Mouse (Mus musculus) adrenal gland (tissue): ENCODE results near the gene Naa25.

Experiments
- intact Hi-C: fragments of 180-260 bp; cut with DNase I; formaldehyde crosslinking; loops from one replicate; pipeline ENCODE4 v1.15.1; 2025
- long read RNA-seq, 2 experiments: library from polyadenylated mRNA; unstranded; transcript quantifications; one replicate each; pipeline ENCODE4 v2.0.0; 2020; ENCODE audit warnings: borderline replicate concordance in 1 of 2; ENCODE audit not compliant: insufficient replicate concordance in 1 of 2

The Naa25 gene
- long read RNA-seq, experiment 1, partial matches to known transcripts = 31 of 45 reads
- long read RNA-seq, experiment 1, other reads (novel, unspliced or antisense) = 12 of 45 reads
- long read RNA-seq, experiment 2, full-length matches to known transcripts = 2 of 53 reads
- long read RNA-seq, experiment 2, partial matches to known transcripts = 45 of 53 reads
- long read RNA-seq, experiment 2, other reads (novel, unspliced or antisense) = 6 of 53 reads

GRCm38 (mm10) chr5:121397187-121398145 lies at the start of gene Naa25:
TSS of gene Naa25 (plus strand) at chr5:121397936.
- intact Hi-C loops = no loop called here

DNA sequence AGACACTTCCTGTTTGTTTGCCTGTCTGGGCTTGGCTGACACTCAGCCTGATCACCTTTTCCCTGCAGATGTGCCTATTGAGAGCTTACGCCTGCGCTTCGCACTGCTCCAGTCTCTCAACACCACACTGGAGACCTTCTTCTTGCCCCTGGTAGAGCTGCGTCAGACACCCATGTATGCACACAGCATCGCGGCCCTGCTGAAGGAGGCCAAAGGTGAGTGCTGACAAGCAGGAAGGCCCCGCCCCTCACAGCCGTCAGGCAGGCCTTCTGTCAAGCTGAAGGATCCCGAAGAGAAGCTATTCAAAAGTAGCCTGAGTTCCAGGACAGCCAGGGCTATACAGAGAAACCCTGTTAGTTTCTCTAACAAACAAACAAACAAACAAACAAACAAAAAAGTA lies 38.5 kb upstream of the Naa25 start:
- intact Hi-C loops = no loop called here

- intact Hi-C loops = no loop called here
Observed at GRCm38 (mm10) chr5:121361696-121362095, 36.0 kb upstream of the Naa25 start.

DNA sequence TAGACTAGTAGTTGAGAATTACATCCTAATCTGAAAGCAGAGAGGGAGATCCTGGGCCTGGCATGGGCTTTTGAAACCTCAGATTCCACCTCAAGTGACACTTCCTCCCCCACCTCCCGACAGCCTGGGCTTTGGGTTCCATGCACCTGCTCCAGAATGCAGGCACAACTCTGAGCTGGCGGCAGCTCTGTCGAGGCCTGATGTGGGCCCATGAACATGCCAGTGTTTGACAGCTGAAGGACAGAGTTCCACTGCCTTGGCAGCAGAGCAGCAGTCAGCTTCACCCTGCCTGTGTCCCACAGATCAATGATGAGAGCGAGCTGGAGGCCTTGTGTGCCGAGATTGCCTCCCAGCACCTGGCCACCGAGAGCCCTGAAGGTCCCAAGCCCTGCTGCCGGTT lies 34.3 kb upstream of the Naa25 start:
- intact Hi-C loops = no loop called here

DNA sequence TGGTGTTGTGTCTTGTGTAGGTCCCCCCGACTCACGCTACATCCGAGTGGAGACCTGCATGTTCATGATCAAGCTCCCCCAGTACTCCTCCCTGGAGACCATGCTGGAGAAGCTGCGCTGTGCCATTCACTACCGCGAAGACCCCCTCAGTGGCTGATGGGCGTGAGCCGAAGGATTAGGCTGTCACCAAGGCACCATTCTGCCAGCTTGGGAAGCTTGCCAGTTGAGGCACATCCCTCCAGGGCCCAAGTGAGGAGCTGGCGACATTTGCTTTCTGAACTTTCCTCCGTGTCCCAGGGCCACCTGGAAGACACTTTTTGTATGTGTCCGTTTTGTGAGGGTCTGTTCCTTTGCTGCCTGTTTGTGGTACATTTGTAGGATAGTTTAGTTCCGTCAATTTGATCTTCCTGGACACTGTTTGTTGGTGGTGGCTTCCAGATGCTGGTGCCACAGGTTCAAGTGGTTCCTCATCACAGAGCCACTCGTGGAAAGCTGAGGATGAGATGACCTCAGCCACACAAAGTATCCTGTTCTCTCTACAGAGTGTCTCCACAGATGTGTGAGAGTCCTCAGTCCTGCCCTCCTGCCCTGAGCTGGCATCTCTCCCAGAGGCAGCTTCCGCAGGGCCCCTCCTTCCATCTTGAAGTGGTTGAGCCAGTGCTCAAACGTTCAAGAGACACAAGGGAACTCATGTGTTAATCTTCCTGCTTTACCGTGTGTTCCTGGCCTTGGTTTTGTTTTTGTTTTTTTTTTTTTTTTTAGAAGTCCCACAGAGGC lies 31.1 kb upstream of the Naa25 start:
- intact Hi-C loops = no loop called here

DNA sequence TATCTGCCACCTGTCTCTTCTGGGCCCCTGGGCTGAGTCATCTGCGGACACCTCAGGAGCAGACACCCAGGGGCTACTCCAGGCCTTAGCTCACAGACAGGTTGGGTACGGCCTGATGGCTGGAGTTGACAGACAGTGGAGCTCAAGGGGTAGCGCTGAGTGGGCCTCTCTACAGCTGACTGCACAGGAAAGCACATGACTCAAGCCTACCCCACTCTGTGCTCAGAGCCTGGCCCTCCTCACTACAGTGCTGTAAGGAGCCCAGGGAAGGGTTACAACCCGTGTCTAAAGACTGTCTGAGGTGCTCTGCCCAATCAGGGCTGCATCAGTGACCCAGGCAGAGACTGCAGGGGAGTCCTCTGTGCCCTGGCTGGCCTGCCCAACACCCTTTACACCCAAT lies 30.5 kb upstream of the Naa25 start:
- intact Hi-C loops = no loop called here

DNA sequence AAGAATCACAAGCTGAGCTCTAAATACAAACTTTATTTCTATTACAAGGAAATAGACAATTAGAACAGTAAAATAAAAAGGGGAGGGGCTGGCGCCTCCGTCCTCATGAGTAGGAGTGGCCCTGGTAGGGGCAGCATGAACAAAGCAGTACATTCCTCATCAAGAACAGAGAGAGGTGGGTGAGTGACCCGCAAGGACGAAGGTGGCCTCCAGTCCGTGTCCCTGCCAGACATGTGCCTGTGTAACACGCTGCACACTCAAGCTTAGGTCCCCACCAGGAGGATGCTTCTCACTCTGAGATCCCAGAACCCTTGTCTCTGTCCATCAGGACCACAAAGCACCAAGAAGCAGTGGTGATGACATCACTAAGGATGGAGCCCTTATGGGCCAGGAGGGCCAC lies 26.0 kb upstream of the Naa25 start:
- intact Hi-C loops = loop anchor here (10.0 kb wide), 1 partner anchor 157 kb away; no protein-coding TSS in a partner anchor

DNA sequence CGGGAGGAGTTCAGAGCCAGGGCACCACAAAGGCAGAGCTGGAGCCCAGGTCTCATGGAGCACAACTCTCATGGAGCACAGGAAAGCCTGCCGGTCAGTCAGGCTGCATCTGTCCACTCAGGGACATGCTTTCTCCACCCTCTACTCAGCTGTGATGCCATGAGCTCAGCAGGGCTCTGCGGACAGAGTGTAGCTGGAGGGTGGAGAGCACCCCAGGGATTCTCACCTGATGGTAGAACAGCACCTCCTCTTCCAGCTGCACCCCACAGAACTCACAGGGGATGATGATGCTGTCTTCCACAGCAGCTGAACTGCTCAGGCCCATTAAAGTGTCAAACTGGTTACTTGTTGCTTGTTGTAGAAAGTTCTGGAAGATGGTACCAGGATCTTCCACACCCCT lies 22.9 kb upstream of the Naa25 start:
- intact Hi-C loops = loop anchor here (10.0 kb wide), 1 partner anchor 160 kb away; no protein-coding TSS in a partner anchor

GRCm38 (mm10) chr5:121376972-121377371 lies 20.8 kb upstream of the Naa25 start:
- intact Hi-C loops = loop anchor here (10.0 kb wide), 1 partner anchor 162 kb away; no protein-coding TSS in a partner anchor

DNA sequence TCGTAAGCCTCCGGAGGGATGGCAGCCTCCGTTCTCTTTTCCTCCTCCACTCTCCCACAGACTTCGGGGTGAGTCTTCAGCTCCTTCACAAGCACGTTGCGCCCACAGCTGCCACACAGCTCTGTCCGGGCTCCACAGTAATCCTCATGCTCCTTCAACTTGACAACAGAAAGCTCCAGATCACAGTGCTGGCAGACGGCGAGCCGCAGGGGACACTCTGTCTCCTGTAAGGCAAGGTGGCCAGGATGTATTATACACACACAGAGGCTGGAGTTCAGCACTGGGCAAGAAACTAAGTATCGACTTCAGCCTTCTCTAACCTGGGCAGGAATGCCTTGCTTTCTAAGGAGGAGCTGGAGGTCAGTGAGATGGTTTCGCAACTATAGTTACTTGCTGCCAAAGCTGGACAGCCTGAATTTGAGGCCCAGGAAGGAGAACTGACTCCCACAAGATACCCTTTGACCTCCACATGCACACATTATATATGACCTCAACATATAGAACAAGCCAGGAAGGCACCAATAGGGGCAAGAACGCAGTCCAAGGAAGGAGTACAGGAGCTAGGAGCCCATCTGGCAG lies 19.0 kb upstream of the Naa25 start:
- intact Hi-C loops = loop anchor here (10.0 kb wide), 1 partner anchor 164 kb away; no protein-coding TSS in a partner anchor

DNA sequence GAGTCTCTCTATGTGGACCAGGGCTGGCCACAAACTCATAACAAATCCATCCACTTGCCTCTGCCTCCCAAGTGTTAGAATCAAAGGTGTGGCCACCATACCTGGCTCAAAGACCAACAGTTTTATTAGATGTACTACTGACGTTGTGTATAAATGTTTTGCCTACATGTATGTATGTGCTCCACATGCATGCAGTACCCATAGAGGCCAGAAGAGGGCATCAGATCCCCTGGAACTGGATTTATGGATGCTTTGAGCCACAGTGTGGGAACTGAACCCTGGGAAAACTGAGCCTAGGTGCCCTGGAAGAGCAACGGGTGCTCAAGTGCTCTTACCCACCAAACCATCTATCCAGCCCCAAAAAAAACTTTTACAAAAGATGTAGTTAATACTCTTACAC lies 17.0 kb upstream of the Naa25 start:
- intact Hi-C loops = no loop called here

- intact Hi-C loops = no loop called here
Observed at GRCm38 (mm10) chr5:121383857-121384756, 13.6 kb upstream of the Naa25 start.

GRCm38 (mm10) chr5:121384757-121385460 lies 12.8 kb upstream of the Naa25 start:
- intact Hi-C loops = no loop called here

GRCm38 (mm10) chr5:121385461-121386119 lies 12.1 kb upstream of the Naa25 start, which contains the start of gene Trafd1:
TSS of gene Trafd1 (minus strand) at chr5:121385632.
- intact Hi-C loops = no loop called here

DNA sequence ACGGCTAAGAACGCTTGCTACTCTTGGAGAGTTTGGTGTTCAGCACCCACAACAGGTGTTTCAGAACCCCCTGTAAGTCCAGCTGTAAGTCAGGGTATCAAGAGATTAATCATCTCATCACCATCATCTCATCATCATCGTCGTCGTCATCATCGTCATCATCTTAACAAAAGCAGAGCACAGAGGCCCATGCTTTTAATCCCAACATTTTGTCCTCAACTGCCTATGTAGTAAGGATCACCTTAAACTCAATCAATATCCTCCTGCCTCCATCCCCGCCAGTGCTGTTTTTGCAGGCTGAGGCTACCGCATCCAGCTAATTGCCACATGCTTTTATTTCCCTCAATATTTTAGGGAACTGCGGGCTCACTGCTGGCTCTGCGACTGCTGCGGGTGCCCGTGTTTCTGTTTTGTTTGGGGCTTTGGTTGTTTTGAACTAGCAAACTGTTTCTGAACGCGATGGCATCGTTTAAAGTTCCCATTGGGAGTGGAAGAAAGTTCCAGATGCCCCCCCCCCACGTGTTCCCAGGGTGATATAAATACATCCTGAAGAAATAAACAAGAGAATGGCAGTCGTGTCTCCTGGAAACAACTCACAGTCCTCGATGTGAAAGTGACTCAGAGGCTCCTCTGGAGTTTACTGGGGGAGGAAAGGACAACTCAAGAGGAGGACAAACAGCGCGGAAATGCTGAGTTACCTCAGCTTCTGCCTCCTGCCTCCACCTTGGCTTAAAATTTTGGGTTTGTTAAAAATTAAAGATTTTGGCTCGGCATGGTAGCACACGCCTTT lies 11.4 kb upstream of the Naa25 start:
- intact Hi-C loops = no loop called here

DNA sequence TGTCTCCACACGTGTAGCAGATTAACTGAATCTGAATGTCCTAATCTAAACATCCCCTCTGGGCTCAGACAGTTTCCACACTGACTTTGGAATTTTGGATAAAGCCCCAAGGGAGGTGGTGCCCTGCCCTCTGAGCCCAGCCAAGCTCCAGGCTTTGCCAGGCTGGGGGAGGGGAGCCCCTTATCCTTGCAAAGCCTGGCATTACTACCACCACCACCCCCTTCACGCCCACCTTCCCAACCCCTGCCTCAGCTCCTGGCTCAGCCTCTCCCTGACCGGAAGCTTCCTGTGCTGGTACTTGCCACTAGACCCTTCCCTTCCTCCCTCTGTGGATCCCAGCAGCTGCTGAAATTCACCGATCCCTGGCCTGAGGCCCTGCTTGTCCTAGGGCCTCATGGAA lies 10.6 kb upstream of the Naa25 start:
- intact Hi-C loops = no loop called here

GRCm38 (mm10) chr5:121389106-121389505 lies 8.6 kb upstream of the Naa25 start:
- intact Hi-C loops = no loop called here

DNA sequence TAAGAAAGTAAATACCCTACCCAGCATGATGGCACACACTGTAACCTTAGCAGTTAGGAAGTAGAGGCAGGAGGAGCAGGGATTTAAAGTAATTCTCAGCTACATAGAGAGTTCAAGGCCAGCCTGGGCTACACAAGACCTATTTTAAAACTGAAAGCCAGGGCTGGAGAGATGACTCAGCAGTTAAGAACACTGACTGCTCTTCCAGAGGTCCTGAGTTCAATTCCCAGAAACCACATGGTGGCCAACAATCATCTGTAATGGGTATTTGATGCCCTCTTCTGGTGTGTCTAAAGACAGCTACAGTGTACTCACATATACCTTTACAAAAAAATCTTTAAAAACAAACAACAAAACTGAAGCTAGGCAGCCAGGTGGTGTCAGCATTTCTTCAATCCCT lies 8.0 kb upstream of the Naa25 start:
- intact Hi-C loops = no loop called here
